Mouse (Mus musculus): Measurements from ENCODE around the gene Golga3.

The Golga3 gene

GRCm38 (mm10) chr5:110176362-110177020, at the start of gene Golga3:
Golga3 (plus strand) TSS chr5:110176701.
- peak; percentile 94 for DNase-seq

GRCm38 (mm10) chr5:110135293-110136086, 41.0 kb upstream of the Golga3 start, which contains the start of gene Chfr:
Chfr (plus strand) TSS chr5:110135842.
- peak; percentile 99 for DNase-seq

GRCm38 (mm10) chr5:110136087-110136464, 40.4 kb upstream of the Golga3 start:
- no peak for DNase-seq

- DNase-seq: no peak
These were observed 38.7 kb upstream of the Golga3 start for GRCm38 (mm10) chr5:110137816-110138215.

- DNase-seq: no peak
These were observed 37.2 kb upstream of the Golga3 start for GRCm38 (mm10) chr5:110139325-110139724.

- no peak for DNase-seq
These were observed 36.1 kb upstream of the Golga3 start for GRCm38 (mm10) chr5:110140424-110140823.

- peak; percentile 5 for DNase-seq
These were observed 34.2 kb upstream of the Golga3 start for GRCm38 (mm10) chr5:110142309-110142708.

GRCm38 (mm10) chr5:110143007-110143406, 33.5 kb upstream of the Golga3 start:
- DNase-seq: no peak

GRCm38 (mm10) chr5:110169374-110169773, 7.1 kb upstream of the Golga3 start:
- no peak for DNase-seq

GRCm38 (mm10) chr5:110177021-110177420, 520 bp downstream of the Golga3 start:
- no peak for DNase-seq

GRCm38 (mm10) chr5:110178628-110179027, 2.1 kb downstream of the Golga3 start:
- no peak for DNase-seq

GRCm38 (mm10) chr5:110181716-110182115, 5.2 kb downstream of the Golga3 start:
- peak; percentile 17 for DNase-seq

GRCm38 (mm10) chr5:110203164-110203895, 26.8 kb downstream of the Golga3 start:
- DNase-seq: no peak

- DNase-seq: no peak
These were observed 28.3 kb downstream of the Golga3 start for GRCm38 (mm10) chr5:110204777-110205176.

GRCm38 (mm10) chr5:110211312-110211711, 34.8 kb downstream of the Golga3 start:
- DNase-seq: no peak

GRCm38 (mm10) chr5:110216780-110217179, 40.3 kb downstream of the Golga3 start:
- DNase-seq: no peak

- DNase-seq: no peak
These were observed 43.8 kb downstream of the Golga3 start for GRCm38 (mm10) chr5:110220331-110220730.

GRCm38 (mm10) chr5:110222757-110223156, 46.3 kb downstream of the Golga3 start:
- no peak for DNase-seq

GRCm38 (mm10) chr5:110225056-110225455, 48.6 kb downstream of the Golga3 start:
- DNase-seq: no peak

GRCm38 (mm10) chr5:110227336-110227883, 50.9 kb downstream of the Golga3 start:
- DNase-seq: no peak

GRCm38 (mm10) chr5:110230401-110230779, 53.9 kb downstream of the Golga3 start:
- DNase-seq: peak; percentile 4

- DNase-seq: peak; percentile 89
These were observed 54.4 kb downstream of the Golga3 start, which contains the start of gene Ankle2 for GRCm38 (mm10) chr5:110230780-110231461. Ankle2 (plus strand) TSS chr5:110231004.

GRCm38 (mm10) chr5:110231638-110232037, 55.1 kb downstream of the Golga3 start:
- DNase-seq: peak; percentile 15
